Mouse (Mus musculus): ENCODE data around the gene Il17re. TPM values are rescaled to one million over a fixed set of nuclear protein-coding genes. Genes with fewer than 3 reads are reported as not detected.

Gene Il17re
- polyA plus RNA-seq, 1 experiment from 2014 or later: 23.5 TPM

DNA sequence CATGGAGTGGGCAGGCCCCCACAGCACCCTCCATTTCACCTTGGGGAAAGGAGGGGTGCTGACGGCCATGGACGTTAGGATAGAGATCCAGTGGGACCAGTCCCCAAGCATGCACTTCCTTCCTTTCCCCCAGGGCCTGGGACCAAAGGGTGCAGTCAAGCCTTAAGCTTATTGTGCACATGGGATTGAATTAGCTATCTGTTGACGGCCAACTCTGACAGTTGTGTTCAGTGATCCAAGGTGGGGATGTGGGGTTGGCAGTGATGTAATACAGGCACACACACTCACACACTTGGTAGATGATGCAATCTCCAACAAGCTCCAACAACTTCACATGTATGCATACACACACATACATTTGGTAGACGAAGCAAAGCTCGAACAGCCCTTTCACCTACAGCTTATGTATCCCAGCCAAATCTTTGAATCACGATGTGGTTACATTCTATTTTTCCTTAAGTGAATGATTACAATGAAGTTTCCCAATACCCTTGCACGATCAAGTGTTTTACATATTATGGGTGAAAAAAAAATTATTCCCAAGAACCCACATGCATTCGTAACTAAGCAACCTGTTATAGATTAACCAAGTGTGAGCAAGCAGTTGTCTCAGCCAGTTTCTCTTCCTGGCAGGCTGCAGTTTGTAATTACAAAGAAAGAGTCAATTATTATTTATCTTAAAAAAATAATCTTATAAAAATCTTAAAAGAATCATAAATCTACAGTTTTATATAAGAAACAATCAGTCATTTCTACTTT is 13.9 kb upstream of the Il17re start:
- peaks cover 28% of the 10 kb centered on the region for H3K36me3 ChIP-seq
- ATAC-seq (ENCODE audit: borderline replicate concordance, extremely low read depth, low FRiP score, low TSS enrichment): no peak
- H3K27me3 ChIP-seq: no peaks in the 10 kb centered on the region
- H3K4me3 ChIP-seq: no peak overlapping the region
- H3K4me1 ChIP-seq: peaks cover 13% of the 10 kb centered on the region
- no peak overlapping the region for H3K27ac ChIP-seq
- no peak overlapping the region for H3K4me2 ChIP-seq
- no peak overlapping the region for H3K9ac ChIP-seq
- H3K9me3 ChIP-seq: no peaks in the 10 kb centered on the region
- 78% methylated on average over 8 of the region's 8 CpGs for WGBS

DNA sequence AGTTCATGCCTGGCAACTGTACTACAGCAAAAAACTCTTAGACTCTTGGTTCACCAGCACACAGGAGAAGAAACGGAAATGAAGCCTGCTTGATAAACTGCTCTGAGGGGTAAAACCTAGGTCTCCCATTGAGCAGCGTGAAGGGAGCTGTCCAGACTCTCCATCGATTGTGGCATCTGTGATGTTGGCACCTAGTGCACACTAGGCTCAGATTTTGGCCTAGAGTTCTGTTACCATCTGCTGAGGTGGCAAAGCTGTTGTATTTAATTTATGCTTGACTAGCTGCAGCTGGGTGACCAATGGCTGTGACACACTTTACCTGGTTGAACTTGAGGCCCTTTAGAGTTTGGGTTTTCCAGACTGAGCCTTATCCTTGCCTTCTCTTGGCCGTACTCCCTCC is 10.6 kb upstream of the Il17re start:
- Histone ChIP-seq H3K9ac (no peak overlapping the region), H3K4me2 (no peak overlapping the region), H3K4me1 (peaks cover 9% of the 10 kb centered on the region), H3K4me3 (no peak overlapping the region), H3K27ac (no peak overlapping the region), H3K27me3 (no peaks in the 10 kb centered on the region), H3K36me3 (peaks cover 28% of the 10 kb centered on the region), H3K9me3 (no peaks in the 10 kb centered on the region)
- 95% methylated on average over 4 of the region's 4 CpGs for WGBS
- no peak for ATAC-seq (ENCODE audit: borderline replicate concordance, extremely low read depth, low FRiP score, low TSS enrichment)

GRCm38 (mm10) chr6:113451839-113452238 is 6.4 kb upstream of the Il17re start:
- Histone ChIP-seq H3K4me1 (no peaks in the 10 kb centered on the region), H3K27ac (no peak overlapping the region), H3K9ac (no peak overlapping the region), H3K9me3 (no peaks in the 10 kb centered on the region), H3K27me3 (no peaks in the 10 kb centered on the region), H3K4me2 (no peak overlapping the region), H3K36me3 (peaks cover 19% of the 10 kb centered on the region), H3K4me3 (no peak overlapping the region)
- ATAC-seq (ENCODE audit: borderline replicate concordance, extremely low read depth, low FRiP score, low TSS enrichment): peak; percentile 42; the same call in 1 of the 2 replicates
- 56% methylated on average over 2 of the region's 2 CpGs for WGBS

DNA sequence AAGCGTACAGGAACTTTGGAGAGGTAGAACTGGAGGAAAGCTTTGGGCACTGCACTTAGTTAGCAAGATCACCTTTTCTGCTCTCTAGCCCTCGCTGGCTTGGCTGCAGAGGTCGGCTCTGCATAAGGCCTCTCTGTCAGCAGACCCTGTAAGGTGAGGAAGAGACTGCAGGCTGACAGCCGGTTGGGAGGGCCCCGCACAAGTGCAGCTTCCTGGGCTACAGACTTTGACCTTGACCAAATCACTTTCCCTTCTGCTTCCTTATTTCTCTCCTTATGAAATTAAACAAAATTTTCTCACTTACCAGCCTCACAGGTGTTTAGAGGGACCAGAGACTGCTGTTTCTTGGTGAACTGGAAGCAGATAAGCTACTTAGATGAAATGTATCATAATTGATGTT is 3.3 kb upstream of the Il17re start:
- no peak for ATAC-seq (ENCODE audit: borderline replicate concordance, extremely low read depth, low FRiP score, low TSS enrichment)
- Histone ChIP-seq H3K27ac (no peak overlapping the region), H3K4me2 (no peak overlapping the region), H3K9me3 (no peaks in the 10 kb centered on the region), H3K36me3 (no peaks in the 10 kb centered on the region), H3K4me3 (no peak overlapping the region), H3K9ac (no peak overlapping the region), H3K27me3 (no peaks in the 10 kb centered on the region), H3K4me1 (peaks cover 5% of the 10 kb centered on the region)
- 54% methylated on average over 5 of the region's 5 CpGs for WGBS

DNA sequence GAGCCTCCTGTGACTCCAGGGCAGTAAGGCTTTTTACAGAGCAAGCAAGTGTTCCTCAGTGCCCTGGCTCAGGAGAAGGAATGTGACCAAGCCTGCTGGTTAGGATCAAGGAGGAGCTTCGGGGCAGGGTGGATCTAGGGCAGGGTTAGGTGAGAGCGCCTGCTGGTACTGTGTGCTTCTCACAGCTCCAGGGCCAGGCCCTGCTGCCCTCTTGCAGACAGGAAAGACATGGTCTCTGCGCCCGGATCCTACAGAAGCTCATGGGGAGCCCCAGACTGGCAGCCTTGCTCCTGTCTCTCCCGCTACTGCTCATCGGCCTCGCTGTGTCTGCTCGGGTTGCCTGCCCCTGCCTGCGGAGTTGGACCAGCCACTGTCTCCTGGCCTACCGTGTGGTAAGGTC is 351 bp downstream of the Il17re start:
- Histone ChIP-seq H3K27me3 (no peaks in the 10 kb centered on the region), H3K9ac (peak overlapping the region; percentile 31; the same call in 1 of the 2 replicates), H3K9me3 (no peaks in the 10 kb centered on the region), H3K4me1 (peaks cover 5% of the 10 kb centered on the region), H3K27ac (peak overlapping the region; percentile 74), H3K4me2 (peak overlapping the region; percentile 52), H3K4me3 (peak overlapping the region; percentile 35), H3K36me3 (no peaks in the 10 kb centered on the region)
- peak; percentile 91 for ATAC-seq (ENCODE audit: borderline replicate concordance, extremely low read depth, low FRiP score, low TSS enrichment)
- WGBS: 33% methylated on average over 10 of the region's 10 CpGs

DNA sequence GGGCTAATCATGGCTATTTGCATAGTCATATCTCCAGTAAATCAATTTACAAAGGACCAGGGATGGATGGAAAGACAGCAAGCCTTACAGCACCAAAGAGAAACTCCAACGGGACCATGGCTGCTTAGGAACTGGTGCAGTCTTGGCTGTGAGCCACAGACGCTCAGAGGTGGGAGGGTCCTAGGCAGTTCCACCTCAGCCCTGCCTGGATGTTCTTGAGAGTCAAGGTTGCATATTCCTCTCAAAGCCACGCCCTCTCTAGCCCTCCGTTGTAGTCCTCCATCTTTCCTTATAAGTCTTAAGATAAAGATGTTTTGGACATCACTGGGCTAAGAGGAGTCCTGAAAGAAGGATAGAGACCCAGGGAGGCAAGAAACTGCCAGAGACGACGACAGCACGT is 5.8 kb downstream of the Il17re start:
- no peaks in the 10 kb centered on the region for H3K36me3 ChIP-seq
- H3K4me1 ChIP-seq: peaks cover 3% of the 10 kb centered on the region; the same call in 1 of the 2 replicates
- no peaks in the 10 kb centered on the region for H3K9me3 ChIP-seq
- H3K4me3 ChIP-seq: no peak overlapping the region
- no peak overlapping the region for H3K27ac ChIP-seq
- no peak for ATAC-seq (ENCODE audit: borderline replicate concordance, extremely low read depth, low FRiP score, low TSS enrichment)
- WGBS: 57% methylated on average over 7 of the region's 7 CpGs
- no peak overlapping the region for H3K4me2 ChIP-seq
- no peak overlapping the region for H3K9ac ChIP-seq
- H3K27me3 ChIP-seq: no peaks in the 10 kb centered on the region

DNA sequence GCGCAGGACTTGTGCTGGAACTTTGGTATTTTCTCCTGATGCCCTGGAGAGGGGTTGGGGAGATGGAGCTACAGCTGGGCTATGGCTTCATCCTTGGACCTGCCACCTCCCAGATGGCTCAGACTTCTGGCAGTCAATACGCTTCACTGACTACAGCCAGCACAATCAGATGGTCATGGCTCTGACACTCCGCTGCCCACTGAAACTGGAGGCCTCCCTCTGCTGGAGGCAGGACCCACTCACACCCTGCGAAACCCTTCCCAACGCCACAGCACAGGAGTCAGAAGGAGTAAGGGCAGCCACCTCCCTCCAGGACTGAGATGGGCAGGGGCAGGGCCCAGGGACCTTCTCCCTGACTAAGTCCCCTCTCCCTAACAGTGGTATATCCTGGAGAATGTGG is 7.3 kb downstream of the Il17re start:
- Histone ChIP-seq H3K9ac (no peak overlapping the region), H3K9me3 (no peaks in the 10 kb centered on the region), H3K4me2 (no peak overlapping the region), H3K4me3 (no peak overlapping the region), H3K27ac (no peak overlapping the region), H3K4me1 (peaks cover 14% of the 10 kb centered on the region), H3K36me3 (no peaks in the 10 kb centered on the region), H3K27me3 (peaks cover 10% of the 10 kb centered on the region)
- 57% methylated on average over 5 of the region's 5 CpGs for WGBS
- no peak for ATAC-seq (ENCODE audit: borderline replicate concordance, extremely low read depth, low FRiP score, low TSS enrichment)

DNA sequence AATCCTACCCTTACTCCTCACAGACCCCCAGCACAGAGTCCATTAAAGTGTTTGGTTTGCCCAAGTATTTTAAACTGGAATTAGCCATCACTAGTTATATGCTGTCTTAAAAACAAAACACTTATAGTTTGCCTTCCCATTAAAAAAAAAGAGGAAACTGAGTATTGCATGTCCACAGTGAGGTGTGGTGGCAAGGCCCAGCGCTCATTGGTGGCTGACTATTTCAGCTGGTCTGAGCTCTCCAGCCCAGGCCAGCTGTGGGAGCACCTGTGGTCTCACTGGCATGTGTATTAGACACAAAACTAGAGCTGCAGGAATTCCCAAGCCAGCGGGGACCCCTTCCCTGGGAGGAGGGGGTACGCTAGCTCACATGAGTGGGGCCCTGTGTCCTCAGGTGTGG is 10.2 kb downstream of the Il17re start:
- Histone ChIP-seq H3K27me3 (peaks cover 12% of the 10 kb centered on the region), H3K9ac (no peak overlapping the region), H3K9me3 (no peaks in the 10 kb centered on the region), H3K27ac (no peak overlapping the region), H3K4me3 (no peak overlapping the region), H3K4me2 (no peak overlapping the region), H3K36me3 (no peaks in the 10 kb centered on the region), H3K4me1 (peaks cover 27% of the 10 kb centered on the region)
- WGBS: 56% methylated on average over 3 of the region's 3 CpGs
- no peak for ATAC-seq (ENCODE audit: borderline replicate concordance, extremely low read depth, low FRiP score, low TSS enrichment)

GRCm38 (mm10) chr6:113469021-113469420 is 10.7 kb downstream of the Il17re start:
- Histone ChIP-seq H3K4me1 (peaks cover 27% of the 10 kb centered on the region), H3K36me3 (no peaks in the 10 kb centered on the region), H3K27ac (no peak overlapping the region), H3K9me3 (no peaks in the 10 kb centered on the region), H3K27me3 (peaks cover 12% of the 10 kb centered on the region), H3K4me2 (peak overlapping the region; percentile 84), H3K9ac (peak overlapping the region; percentile 17; the same call in 1 of the 2 replicates), H3K4me3 (peak overlapping the region; percentile 39)
- ATAC-seq (ENCODE audit: borderline replicate concordance, extremely low read depth, low FRiP score, low TSS enrichment): peak; percentile 53; the same call in 1 of the 2 replicates
- 8% methylated on average over 9 of the region's 9 CpGs for WGBS

DNA sequence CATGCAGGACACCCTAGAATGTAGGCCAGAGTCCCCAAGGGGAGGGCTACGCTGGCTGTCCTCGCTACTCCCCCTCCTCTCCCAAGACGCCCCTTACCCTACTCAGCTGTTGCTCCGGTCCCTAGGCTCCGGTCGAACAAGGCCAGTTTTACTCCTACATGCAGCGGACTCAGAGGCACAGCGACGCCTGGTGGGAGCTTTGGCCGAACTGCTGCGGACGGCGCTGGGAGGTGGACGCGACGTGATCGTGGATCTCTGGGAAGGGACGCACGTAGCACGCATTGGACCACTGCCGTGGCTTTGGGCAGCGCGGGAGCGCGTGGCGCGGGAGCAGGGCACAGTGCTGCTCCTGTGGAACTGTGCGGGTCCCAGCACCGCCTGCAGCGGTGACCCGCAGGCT is 11.1 kb downstream of the Il17re start:
- no peak overlapping the region for H3K27ac ChIP-seq
- H3K27me3 ChIP-seq: peaks cover 12% of the 10 kb centered on the region
- H3K4me2 ChIP-seq: peak overlapping the region; percentile 84
- peak overlapping the region; percentile 39 for H3K4me3 ChIP-seq
- peak overlapping the region; percentile 17; the same call in 1 of the 2 replicates for H3K9ac ChIP-seq
- WGBS: 1% methylated on average over 31 of the region's 31 CpGs
- H3K9me3 ChIP-seq: no peaks in the 10 kb centered on the region
- no peaks in the 10 kb centered on the region for H3K36me3 ChIP-seq
- peaks cover 27% of the 10 kb centered on the region for H3K4me1 ChIP-seq
- ATAC-seq (ENCODE audit: borderline replicate concordance, extremely low read depth, low FRiP score, low TSS enrichment): peak; percentile 25; the same call in 1 of the 2 replicates

DNA sequence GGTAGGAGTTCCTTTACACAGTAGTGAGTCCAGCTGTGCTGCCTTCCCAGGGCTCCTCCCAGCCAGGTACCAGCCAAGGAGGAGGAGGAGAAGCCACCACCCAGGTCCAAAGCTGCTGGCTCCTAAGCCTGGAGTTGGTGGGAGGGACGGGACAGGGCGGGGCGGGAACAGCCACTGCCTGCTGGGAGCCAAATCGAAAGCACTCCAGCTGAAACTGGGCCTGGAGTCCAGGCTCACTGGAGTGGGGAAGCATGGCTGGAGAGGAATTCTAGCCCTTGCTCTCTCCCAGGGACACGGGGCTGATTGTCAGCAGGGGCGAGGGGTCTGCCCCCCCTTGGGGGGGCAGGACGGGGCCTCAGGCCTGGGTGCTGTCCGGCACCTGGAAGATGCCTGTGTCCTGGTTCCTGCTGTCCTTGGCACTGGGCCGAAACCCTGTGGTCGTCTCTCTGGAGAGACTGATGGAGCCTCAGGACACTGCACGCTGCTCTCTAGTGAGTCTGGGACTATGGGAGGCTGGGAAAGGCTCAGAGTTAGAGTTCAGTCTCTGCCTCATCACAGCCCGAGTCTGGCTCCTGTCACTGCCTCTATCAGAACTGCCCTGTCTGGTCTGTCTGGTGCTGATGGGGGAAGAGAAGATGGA is 13.1 kb downstream of the Il17re start, which contains the start of gene Il17rc:
Gene Il17rc (plus strand): TSS at position 131 of the 640 bp plus-strand sequence.
- peak within 1 kb of the TSS; percentile 37 for H3K4me3 ChIP-seq
- H3K27ac ChIP-seq: peak within 1 kb of the TSS; percentile 68
- peak within 1 kb of the TSS; percentile 44 for H3K9ac ChIP-seq
- peaks cover 27% of the 10 kb centered on the region for H3K4me1 ChIP-seq
- no peaks in the 10 kb centered on the region for H3K9me3 ChIP-seq
- H3K27me3 ChIP-seq: peaks cover 12% of the 10 kb centered on the region
- 21% methylated on average over 12 of the region's 12 CpGs for WGBS
- H3K4me2 ChIP-seq: peak within 1 kb of the TSS; percentile 66
- no peaks in the 10 kb centered on the region for H3K36me3 ChIP-seq
- peak; percentile 60; the same call in 1 of the 2 replicates for ATAC-seq (ENCODE audit: borderline replicate concordance, extremely low read depth, low FRiP score, low TSS enrichment)

DNA sequence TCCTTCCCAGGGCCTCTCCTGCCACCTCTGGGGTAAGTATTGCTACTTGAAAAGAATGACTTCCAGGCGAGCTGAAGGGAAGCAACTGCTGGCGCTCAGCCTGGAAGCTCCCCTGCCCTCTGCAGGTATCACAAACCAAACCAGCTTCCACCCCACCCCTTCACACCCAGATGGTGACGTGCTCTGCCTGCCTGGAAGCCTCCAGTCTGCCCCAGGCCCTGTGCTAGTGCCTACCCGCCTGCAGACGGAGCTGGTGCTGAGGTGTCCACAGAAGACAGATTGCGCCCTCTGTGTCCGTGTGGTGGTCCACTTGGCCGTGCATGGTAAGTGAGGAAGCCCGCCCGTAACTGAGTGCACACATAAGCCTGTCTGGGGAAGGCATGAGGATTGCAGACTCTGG is 13.8 kb downstream of the Il17re start:
- ATAC-seq (ENCODE audit: borderline replicate concordance, extremely low read depth, low FRiP score, low TSS enrichment): no peak
- peaks cover 12% of the 10 kb centered on the region for H3K27me3 ChIP-seq
- no peaks in the 10 kb centered on the region for H3K36me3 ChIP-seq
- H3K4me1 ChIP-seq: peaks cover 27% of the 10 kb centered on the region
- H3K4me2 ChIP-seq: peak overlapping the region; percentile 66
- peak overlapping the region; percentile 44; the same call in 1 of the 2 replicates for H3K9ac ChIP-seq
- WGBS: 56% methylated on average over 10 of the region's 10 CpGs
- H3K27ac ChIP-seq: peak overlapping the region; percentile 68
- no peaks in the 10 kb centered on the region for H3K9me3 ChIP-seq
- H3K4me3 ChIP-seq: peak overlapping the region; percentile 37; the same call in 1 of the 2 replicates
